Mouse (Mus musculus): ENCODE results near the gene Slc36a3. TPM values are rescaled to one million over a fixed set of nuclear protein-coding genes. Genes with fewer than 3 reads are reported as not detected.
"Not testable (repeated sequence)": the region's sequence is repeated elsewhere in the genome, so short reads cannot be mapped to it uniquely, and the experiment has no call there.

Gene Slc36a3
- total RNA-seq, 1 experiment: not detected

GRCm38 (mm10) chr11:55098189-55098915 is 53.2 kb downstream of the Slc36a3 start:
- H3K27ac ChIP-seq (ENCODE audit: insufficient read depth, low read depth, low read length, poor library complexity, severe bottlenecking): no peak overlapping the region
- 0 out of 2 replicates have a peak, but pooled peaks have one; percentile 16 for TF ChIP-seq HCFC1 (IDR thresholded peaks at IDR 0.05; ENCODE audit: borderline replicate concordance, insufficient read depth, low read length)
- no peak for TF ChIP-seq ZNF384 (IDR thresholded peaks at IDR 0.05; ENCODE audit: low read depth, low read length)
- no peaks in the 10 kb centered on the region; the same call in 1 of the 2 replicates for H3K36me3 ChIP-seq (ENCODE audit: control insufficient read depth, insufficient read depth, low read length, poor library complexity, severe bottlenecking)
- no peaks in the 10 kb centered on the region for H3K9me3 ChIP-seq (ENCODE audit: control insufficient read depth, insufficient read depth, low read depth, low read length)
- no peak for DNase-seq (ENCODE audit: low read depth, low spot score)
- H3K4me1 ChIP-seq (ENCODE audit: control insufficient read depth in 2 of 2, insufficient read depth in 2 of 2, low read length in 2 of 2, poor library complexity in 1 of 2): peaks cover 0 to 8% of the 10 kb centered on the region in 2 experiments; a peak in 2 of 4 replicates
- in situ Hi-C loops (cut with MboI; ENCODE audit: low sequenced_read_pairs in 2 of 2, unreplicated experiment in 2 of 2): no loop called here
- peak overlapping the region; percentile 85 to 96 for H3K4me3 ChIP-seq (ENCODE audit: insufficient read depth in 1 of 2, low read depth in 1 of 2, low read length in 2 of 2, poor library complexity in 1 of 2, severe bottlenecking in 1 of 2)
- H3K9ac ChIP-seq (ENCODE audit: insufficient read depth, low read depth, low read length, poor library complexity, severe bottlenecking): peak overlapping the region; percentile 86

- Histone ChIP-seq H3K9ac (ENCODE audit: insufficient read depth, low read depth, low read length, poor library complexity, severe bottlenecking) (peak within 1 kb of the TSS; percentile 86), H3K27ac (ENCODE audit: insufficient read depth, low read depth, low read length, poor library complexity, severe bottlenecking) (peak within 1 kb of the TSS; percentile 63)
- in situ Hi-C loops (cut with MboI; ENCODE audit: low sequenced_read_pairs in 2 of 2, unreplicated experiment in 2 of 2): no loop called here
Measured at GRCm38 (mm10) chr11:55097463-55098188, 53.9 kb downstream of the Slc36a3 start, which contains the start of gene Gm2a. Gene Gm2a, plus strand, starts transcription at chr11:55098115.

GRCm38 (mm10) chr11:55096731-55097462 is 54.6 kb downstream of the Slc36a3 start:
- Histone ChIP-seq H3K9ac (ENCODE audit: insufficient read depth, low read depth, low read length, poor library complexity, severe bottlenecking) (peak overlapping the region; percentile 41; the same call in 1 of the 2 replicates), H3K27ac (ENCODE audit: insufficient read depth, low read depth, low read length, poor library complexity, severe bottlenecking) (peak overlapping the region; percentile 63), H3K4me1 (ENCODE audit: control insufficient read depth in 2 of 2, insufficient read depth in 2 of 2, low read length in 2 of 2, poor library complexity in 1 of 2) (peaks cover 0 to 8% of the 10 kb centered on the region in 2 experiments; a peak in 2 of 4 replicates), H3K4me3 (ENCODE audit: insufficient read depth in 1 of 2, low read depth in 1 of 2, low read length in 2 of 2, poor library complexity in 1 of 2, severe bottlenecking in 1 of 2) (peak overlapping the region; percentile 47 to 71), H3K36me3 (ENCODE audit: control insufficient read depth, insufficient read depth, low read length, poor library complexity, severe bottlenecking) (no peaks in the 10 kb centered on the region; the same call in 1 of the 2 replicates), H3K9me3 (ENCODE audit: control insufficient read depth, insufficient read depth, low read depth, low read length) (no peaks in the 10 kb centered on the region)
- TF ChIP-seq ZC3H11A (IDR thresholded peaks at IDR 0.05; ENCODE audit: borderline replicate concordance, low read depth, low read length) (no peak), MAFK (IDR thresholded peaks at IDR 0.05; ENCODE audit: insufficient read depth, low read depth, low read length) (peak; percentile 0; the same call in 1 of the 2 replicates), HCFC1 (IDR thresholded peaks at IDR 0.05; ENCODE audit: borderline replicate concordance, insufficient read depth, low read length) (no peak)
- in situ Hi-C loops (cut with MboI; ENCODE audit: low sequenced_read_pairs in 2 of 2, unreplicated experiment in 2 of 2): no loop called here
- no peak for DNase-seq (ENCODE audit: low read depth, low spot score)

More at GRCm38 (mm10) chr11:55097463-55098188, 53.9 kb downstream of the Slc36a3 start, which contains the start of gene Gm2a:
- DNase-seq (ENCODE audit: low read depth, low spot score): peak; percentile 98
- TF ChIP-seq CHD2 (IDR thresholded peaks at IDR 0.05; ENCODE audit: low read depth, low read length): no peak
- 0 out of 2 replicates have a peak, but pooled peaks have one; percentile 9 for TF ChIP-seq MAFK (IDR thresholded peaks at IDR 0.05; ENCODE audit: insufficient read depth, low read depth, low read length)
- TF ChIP-seq HCFC1 (IDR thresholded peaks at IDR 0.05; ENCODE audit: borderline replicate concordance, insufficient read depth, low read length): no peak
- TF ChIP-seq ZNF384 (IDR thresholded peaks at IDR 0.05; ENCODE audit: low read depth, low read length): peak; percentile 99
- TF ChIP-seq ZC3H11A (IDR thresholded peaks at IDR 0.05; ENCODE audit: borderline replicate concordance, low read depth, low read length): no peak
- no peaks in the 10 kb centered on the region; the same call in 1 of the 2 replicates for H3K36me3 ChIP-seq (ENCODE audit: control insufficient read depth, insufficient read depth, low read length, poor library complexity, severe bottlenecking)
- no peaks in the 10 kb centered on the region for H3K9me3 ChIP-seq (ENCODE audit: control insufficient read depth, insufficient read depth, low read depth, low read length)
- H3K4me3 ChIP-seq (ENCODE audit: insufficient read depth in 1 of 2, low read depth in 1 of 2, low read length in 2 of 2, poor library complexity in 1 of 2, severe bottlenecking in 1 of 2): peak within 1 kb of the TSS; percentile 85 to 96
- peaks cover 0 to 8% of the 10 kb centered on the region in 2 experiments; a peak in 2 of 4 replicates for H3K4me1 ChIP-seq (ENCODE audit: control insufficient read depth in 2 of 2, insufficient read depth in 2 of 2, low read length in 2 of 2, poor library complexity in 1 of 2)

- TF ChIP-seq MAFK (IDR thresholded peaks at IDR 0.05; ENCODE audit: insufficient read depth, low read depth, low read length): peak; percentile 43; the same call in 1 of the 2 replicates
- H3K27ac ChIP-seq (ENCODE audit: insufficient read depth, low read depth, low read length, poor library complexity, severe bottlenecking); in situ Hi-C loops (cut with MboI; ENCODE audit: low sequenced_read_pairs in 2 of 2, unreplicated experiment in 2 of 2); DNase-seq (ENCODE audit: low read depth, low spot score); H3K4me3 ChIP-seq (ENCODE audit: insufficient read depth in 1 of 2, low read depth in 1 of 2, low read length in 2 of 2, poor library complexity in 1 of 2, severe bottlenecking in 1 of 2); H3K4me1 ChIP-seq (ENCODE audit: control insufficient read depth in 2 of 2, insufficient read depth in 2 of 2, low read length in 2 of 2, poor library complexity in 1 of 2); H3K9ac ChIP-seq (ENCODE audit: insufficient read depth, low read depth, low read length, poor library complexity, severe bottlenecking); H3K9me3 ChIP-seq (ENCODE audit: control insufficient read depth, insufficient read depth, low read depth, low read length); H3K36me3 ChIP-seq (ENCODE audit: control insufficient read depth, insufficient read depth, low read length, poor library complexity, severe bottlenecking): not testable (repeated sequence)
Measured at GRCm38 (mm10) chr11:55096296-55096695, 55.2 kb downstream of the Slc36a3 start.

Measured in ES-E14 (cell line).